Mouse (Mus musculus): ENCODE measurements around the gene Stbd1. TPM values are rescaled to one million over a fixed set of nuclear protein-coding genes. Genes with fewer than 3 reads are reported as not detected.

The Stbd1 gene
- polyA plus RNA-seq, 1 experiment from 2014 or later = 68.2 TPM

DNA sequence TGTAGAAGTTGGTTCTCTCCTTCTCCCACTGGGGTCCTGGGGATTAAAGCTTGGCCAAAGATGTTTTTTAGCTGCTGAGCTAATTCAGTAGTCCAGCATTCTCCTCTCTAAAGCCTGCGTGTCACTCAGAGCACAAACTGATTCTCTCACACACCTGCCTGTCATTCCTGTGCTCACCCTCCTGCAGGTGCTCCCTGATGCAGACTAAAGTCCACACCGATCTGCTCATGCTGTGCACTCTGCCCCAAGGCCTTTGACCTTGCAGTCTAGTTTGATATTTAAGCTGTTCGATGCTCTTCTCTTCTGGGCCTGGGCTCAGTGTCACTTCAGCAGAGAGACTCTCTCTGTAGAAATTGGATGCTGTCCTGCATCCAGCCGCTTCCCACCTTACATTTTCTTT lies 31.6 kb upstream of the Stbd1 start:
- Histone ChIP-seq H3K27me3 (replicated peaks; ENCODE audit: control insufficient read depth, insufficient read depth, low read length) (no peaks in the 10 kb centered on the region), H3K9me3 (ENCODE audit: control insufficient read depth, low read length) (no peaks in the 10 kb centered on the region), H3K27ac (replicated peaks; ENCODE audit: low read depth, low read length) (no peak overlapping the region), H3K36me3 (ENCODE audit: control insufficient read depth, insufficient read depth, low read length) (no peaks in the 10 kb centered on the region), H3K4me1 (ENCODE audit: control insufficient read depth, insufficient read depth, low read length) (no peaks in the 10 kb centered on the region), H3K4me3 (ENCODE audit: low read depth, low read length) (no peak overlapping the region), H3K9ac (ENCODE audit: low read depth, low read length) (no peak overlapping the region), H3K4me2 (ENCODE audit: low read depth, low read length) (no peak overlapping the region)
- 79% methylated on average over 4 of the region's 4 CpGs for WGBS
- no peak for DNase-seq (ENCODE audit: low spot score)
- no peak for ATAC-seq (ENCODE audit: low read depth)

- no peak overlapping the region for H3K4me2 ChIP-seq (ENCODE audit: low read depth, low read length)
- H3K27me3 ChIP-seq (replicated peaks; ENCODE audit: control insufficient read depth, insufficient read depth, low read length) = no peaks in the 10 kb centered on the region
- no peak overlapping the region for H3K4me3 ChIP-seq (ENCODE audit: low read depth, low read length)
- no peak for DNase-seq (ENCODE audit: low spot score)
- 83% methylated on average over 14 of the region's 14 CpGs for WGBS
- no peaks in the 10 kb centered on the region for H3K4me1 ChIP-seq (ENCODE audit: control insufficient read depth, insufficient read depth, low read length)
- no peak for ATAC-seq (ENCODE audit: low read depth)
- no peaks in the 10 kb centered on the region for H3K9me3 ChIP-seq (ENCODE audit: control insufficient read depth, low read length)
- no peak overlapping the region for H3K27ac ChIP-seq (replicated peaks; ENCODE audit: low read depth, low read length)
- H3K9ac ChIP-seq (ENCODE audit: low read depth, low read length) = no peak overlapping the region
- H3K36me3 ChIP-seq (ENCODE audit: control insufficient read depth, insufficient read depth, low read length) = no peaks in the 10 kb centered on the region
Measured at GRCm38 (mm10) chr5:92579559-92579958, 23.3 kb upstream of the Stbd1 start.

DNA sequence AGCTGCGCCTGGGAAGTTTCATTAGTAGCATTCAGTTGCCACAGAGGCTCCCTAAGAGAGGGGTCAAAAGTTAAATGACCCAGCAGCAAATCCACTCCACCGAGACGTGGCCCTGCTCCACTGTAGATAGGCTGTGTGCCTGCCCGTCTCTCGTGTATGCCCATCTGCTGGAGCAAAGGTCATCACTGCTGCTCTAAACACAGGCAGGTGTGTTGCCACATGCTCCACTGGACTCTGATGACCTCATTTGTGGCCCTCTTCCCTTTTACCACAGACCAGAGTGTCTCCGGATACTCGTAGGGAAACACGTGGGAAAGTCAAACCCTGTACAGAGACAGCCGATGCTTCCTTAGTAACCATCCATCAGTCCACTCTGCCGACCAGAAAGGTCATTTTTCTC lies 16.9 kb upstream of the Stbd1 start:
- no peaks in the 10 kb centered on the region for H3K36me3 ChIP-seq (ENCODE audit: control insufficient read depth, insufficient read depth, low read length)
- no peaks in the 10 kb centered on the region for H3K4me1 ChIP-seq (ENCODE audit: control insufficient read depth, insufficient read depth, low read length)
- ATAC-seq (ENCODE audit: low read depth) (no peak), DNase-seq (ENCODE audit: low spot score) (no peak)
- H3K4me3 ChIP-seq (ENCODE audit: low read depth, low read length) = no peak overlapping the region
- no peaks in the 10 kb centered on the region for H3K9me3 ChIP-seq (ENCODE audit: control insufficient read depth, low read length)
- H3K27ac ChIP-seq (replicated peaks; ENCODE audit: low read depth, low read length) = no peak overlapping the region
- H3K9ac ChIP-seq (ENCODE audit: low read depth, low read length) = no peak overlapping the region
- 48% methylated on average over 10 of the region's 10 CpGs for WGBS
- no peaks in the 10 kb centered on the region for H3K27me3 ChIP-seq (replicated peaks; ENCODE audit: control insufficient read depth, insufficient read depth, low read length)
- H3K4me2 ChIP-seq (ENCODE audit: low read depth, low read length) = no peak overlapping the region

GRCm38 (mm10) chr5:92595026-92595425 lies 7.8 kb upstream of the Stbd1 start:
- H3K27ac ChIP-seq (replicated peaks; ENCODE audit: low read depth, low read length) = no peak overlapping the region
- ATAC-seq (ENCODE audit: low read depth) (no peak), DNase-seq (ENCODE audit: low spot score) (no peak)
- no peak overlapping the region for H3K4me3 ChIP-seq (ENCODE audit: low read depth, low read length)
- H3K4me2 ChIP-seq (ENCODE audit: low read depth, low read length) = no peak overlapping the region
- no peaks in the 10 kb centered on the region for H3K27me3 ChIP-seq (replicated peaks; ENCODE audit: control insufficient read depth, insufficient read depth, low read length)
- no peaks in the 10 kb centered on the region for H3K9me3 ChIP-seq (ENCODE audit: control insufficient read depth, low read length)
- WGBS = 66% methylated on average over 5 of the region's 5 CpGs
- no peaks in the 10 kb centered on the region for H3K36me3 ChIP-seq (ENCODE audit: control insufficient read depth, insufficient read depth, low read length)
- no peaks in the 10 kb centered on the region for H3K4me1 ChIP-seq (ENCODE audit: control insufficient read depth, insufficient read depth, low read length)
- no peak overlapping the region for H3K9ac ChIP-seq (ENCODE audit: low read depth, low read length)

DNA sequence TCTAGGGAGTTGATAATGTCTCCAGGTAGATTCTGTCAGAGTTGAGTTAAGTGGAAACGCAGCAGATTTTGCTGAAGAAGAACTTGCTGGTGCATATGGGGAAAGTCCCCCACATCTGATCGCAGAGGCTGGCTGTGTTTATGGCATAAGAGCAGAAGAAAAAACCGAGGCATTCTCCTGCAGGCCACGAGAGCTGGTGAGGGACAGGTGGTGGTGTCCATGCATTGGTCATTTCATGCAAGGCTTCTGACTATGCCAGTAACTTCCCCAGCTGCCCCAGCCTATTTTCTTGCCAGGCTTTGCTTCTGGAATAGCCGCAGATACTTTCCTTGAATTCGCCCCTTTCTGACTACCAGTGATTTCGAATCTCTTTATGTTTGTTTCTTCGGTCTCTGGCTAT lies 6.0 kb upstream of the Stbd1 start:
- no peak for DNase-seq (ENCODE audit: low spot score)
- 86% methylated on average over 8 of the region's 8 CpGs for WGBS

DNA sequence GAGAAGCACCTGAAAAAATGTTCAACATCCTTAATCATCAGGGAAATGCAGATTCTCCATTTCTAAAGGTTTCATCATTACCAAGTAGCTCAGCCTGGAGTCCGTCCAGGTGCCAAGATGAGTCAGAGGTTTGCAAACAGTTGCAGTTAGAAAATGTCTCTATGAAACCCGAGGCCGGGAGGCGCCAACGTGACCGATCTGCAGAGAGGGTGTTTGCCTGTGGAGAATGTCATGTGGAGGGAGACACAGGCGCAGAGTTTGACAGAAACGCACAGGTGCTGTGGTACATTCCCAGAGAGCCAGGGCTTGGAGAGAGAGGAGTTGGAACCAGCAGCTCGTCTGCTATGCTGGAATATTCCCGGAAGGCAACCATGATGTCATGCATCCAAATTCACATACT lies 3.8 kb upstream of the Stbd1 start:
- no peak overlapping the region for H3K27ac ChIP-seq (replicated peaks; ENCODE audit: low read depth, low read length)
- H3K4me3 ChIP-seq (ENCODE audit: low read depth, low read length) = no peak overlapping the region
- DNase-seq (ENCODE audit: low spot score) (peak; percentile 68), ATAC-seq (ENCODE audit: low read depth) (peak; percentile 42; the same call in 1 of the 2 replicates)
- no peaks in the 10 kb centered on the region for H3K36me3 ChIP-seq (ENCODE audit: control insufficient read depth, insufficient read depth, low read length)
- H3K9me3 ChIP-seq (ENCODE audit: control insufficient read depth, low read length) = no peaks in the 10 kb centered on the region
- WGBS = 62% methylated on average over 10 of the region's 10 CpGs
- no peak overlapping the region for H3K4me2 ChIP-seq (ENCODE audit: low read depth, low read length)
- no peaks in the 10 kb centered on the region for H3K27me3 ChIP-seq (replicated peaks; ENCODE audit: control insufficient read depth, insufficient read depth, low read length)
- no peaks in the 10 kb centered on the region; the same call in none of the 2 replicates for H3K4me1 ChIP-seq (ENCODE audit: control insufficient read depth, insufficient read depth, low read length)
- H3K9ac ChIP-seq (ENCODE audit: low read depth, low read length) = no peak overlapping the region

More for the DNA sequence above, 6.0 kb upstream of the Stbd1 start:
- Histone ChIP-seq H3K4me3 (ENCODE audit: low read depth, low read length) (no peak overlapping the region), H3K27me3 (replicated peaks; ENCODE audit: control insufficient read depth, insufficient read depth, low read length) (no peaks in the 10 kb centered on the region), H3K9ac (ENCODE audit: low read depth, low read length) (no peak overlapping the region), H3K4me1 (ENCODE audit: control insufficient read depth, insufficient read depth, low read length) (no peaks in the 10 kb centered on the region), H3K36me3 (ENCODE audit: control insufficient read depth, insufficient read depth, low read length) (no peaks in the 10 kb centered on the region), H3K27ac (replicated peaks; ENCODE audit: low read depth, low read length) (no peak overlapping the region), H3K9me3 (ENCODE audit: control insufficient read depth, low read length) (no peaks in the 10 kb centered on the region), H3K4me2 (ENCODE audit: low read depth, low read length) (no peak overlapping the region)
- no peak for ATAC-seq (ENCODE audit: low read depth)

DNA sequence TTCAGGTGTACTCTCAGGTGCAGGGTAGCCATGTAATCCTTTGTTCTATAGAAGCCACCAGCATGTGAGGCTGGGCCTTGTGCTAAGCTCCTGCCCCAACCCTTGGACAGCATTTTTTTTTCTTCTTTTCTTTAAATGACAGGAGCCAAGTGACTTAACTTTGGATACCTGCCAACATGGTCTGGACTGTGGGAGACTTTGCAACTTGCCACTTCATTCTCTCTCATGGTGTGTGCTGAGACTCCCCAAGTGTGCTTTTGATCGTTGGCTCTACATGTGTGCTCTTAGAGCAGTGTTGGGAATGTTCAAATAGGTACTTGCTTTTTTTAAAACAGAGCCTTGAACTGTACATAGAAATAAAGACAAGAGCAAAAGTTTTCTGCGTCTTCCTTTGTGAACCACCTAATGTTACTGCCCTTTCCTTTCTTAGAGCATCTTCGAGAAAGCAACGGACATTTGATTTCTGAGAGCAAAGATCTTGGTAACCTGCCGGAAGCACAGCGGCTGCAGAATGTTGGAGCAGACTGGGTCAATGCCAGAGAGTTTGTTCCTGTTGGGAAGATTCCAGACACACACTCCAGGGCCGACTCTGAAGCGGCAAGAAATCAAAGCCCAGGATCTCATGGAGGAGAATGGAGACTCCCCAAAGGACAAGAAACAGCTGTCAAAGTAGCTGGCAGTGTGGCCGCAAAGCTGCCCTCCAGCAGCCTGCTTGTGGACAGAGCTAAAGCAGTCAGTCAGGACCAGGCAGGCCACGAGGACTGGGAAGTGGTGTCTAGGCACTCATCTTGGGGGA lies 1.8 kb downstream of the Stbd1 start:
- Histone ChIP-seq H3K4me1 (ENCODE audit: control insufficient read depth, insufficient read depth, low read length) (peaks cover 6% of the 10 kb centered on the region), H3K9ac (ENCODE audit: low read depth, low read length) (no peak overlapping the region), H3K27ac (replicated peaks; ENCODE audit: low read depth, low read length) (no peak overlapping the region), H3K9me3 (ENCODE audit: control insufficient read depth, low read length) (no peaks in the 10 kb centered on the region), H3K4me3 (ENCODE audit: low read depth, low read length) (no peak overlapping the region), H3K27me3 (replicated peaks; ENCODE audit: control insufficient read depth, insufficient read depth, low read length) (no peaks in the 10 kb centered on the region), H3K4me2 (ENCODE audit: low read depth, low read length) (peak overlapping the region; percentile 91), H3K36me3 (ENCODE audit: control insufficient read depth, insufficient read depth, low read length) (no peaks in the 10 kb centered on the region)
- peak; percentile 58 for DNase-seq (ENCODE audit: low spot score)
- 64% methylated on average over 10 of the region's 10 CpGs for WGBS
- no peak for ATAC-seq (ENCODE audit: low read depth)

- no peak overlapping the region for H3K4me3 ChIP-seq (ENCODE audit: low read depth, low read length)
- DNase-seq (ENCODE audit: low spot score) (no peak), ATAC-seq (ENCODE audit: low read depth) (no peak)
- no peaks in the 10 kb centered on the region for H3K27me3 ChIP-seq (replicated peaks; ENCODE audit: control insufficient read depth, insufficient read depth, low read length)
- H3K4me2 ChIP-seq (ENCODE audit: low read depth, low read length) = no peak overlapping the region
- no peaks in the 10 kb centered on the region for H3K36me3 ChIP-seq (ENCODE audit: control insufficient read depth, insufficient read depth, low read length)
- no peak overlapping the region for H3K27ac ChIP-seq (replicated peaks; ENCODE audit: low read depth, low read length)
- peaks cover 6% of the 10 kb centered on the region for H3K4me1 ChIP-seq (ENCODE audit: control insufficient read depth, insufficient read depth, low read length)
- 87% methylated on average over 5 of the region's 5 CpGs for WGBS
- no peaks in the 10 kb centered on the region for H3K9me3 ChIP-seq (ENCODE audit: control insufficient read depth, low read length)
- no peak overlapping the region for H3K9ac ChIP-seq (ENCODE audit: low read depth, low read length)
Measured at GRCm38 (mm10) chr5:92607492-92608229, 4.8 kb downstream of the Stbd1 start.
